Comparison of ENCODE assay signal across 17 mouse cellular contexts in genomic region chr10:66150966-66151365, GRCm38 (mm10).
"Had no signal": no experiment of that assay in that cellular context is flagged by ENCODE, and none has a peak within 500 bp of the region (broad histone marks: within the 10 kb centered on the region; RNA-seq: fewer than 3 reads in every experiment).

No protein-coding gene starts in this region.

- DNase-seq: gastrocnemius, postnatal 14 days; gastrocnemius, postnatal 36 days; heart, adult 11 months; heart, adult 2 months; heart, postnatal 14 days; heart, postnatal 36 days; kidney, adult 11 months; kidney, adult 2 months; kidney, adult 9 months; kidney, postnatal 14 days; kidney, postnatal 36 days; layer of hippocampus, adult 9-11 months; layer of hippocampus, postnatal 36 days; left cerebral cortex, postnatal 4 days had no signal

- ATAC-seq: hindbrain, postnatal 0 days; intestine, embryonic 16.5 days; liver, embryonic 12.5 days had no signal
